Mouse (Mus musculus) left cerebral cortex, adult 9 months (tissue): ENCODE data around the gene Npm1.

Experiments
- DNase-seq, 2 experiments: peaks; one replicate each; pipeline ENCODE4 v3.0.0; 2022; ENCODE audit warnings: low spot score in 2 of 2

The Npm1 gene

GRCm38 (mm10) chr11:33162998-33163506, at the start of gene Npm1:
Npm1 (minus strand) TSS chr11:33163206.
- peak; percentile 98 to 99 for DNase-seq

GRCm38 (mm10) chr11:33207411-33207810, 44.4 kb upstream of the Npm1 start:
- no peak for DNase-seq

- no peak for DNase-seq
Observed at GRCm38 (mm10) chr11:33204966-33205365, 42.0 kb upstream of the Npm1 start.

- DNase-seq, result no peak
Observed at GRCm38 (mm10) chr11:33204329-33204705, 41.3 kb upstream of the Npm1 start.

GRCm38 (mm10) chr11:33203383-33204328, 40.6 kb upstream of the Npm1 start, which contains the start of gene Tlx3:
Tlx3 (minus strand) TSS chr11:33203589.
- no peak for DNase-seq

- no peak for DNase-seq
Observed at GRCm38 (mm10) chr11:33202972-33203371, 40.0 kb upstream of the Npm1 start.

GRCm38 (mm10) chr11:33202296-33202695, 39.3 kb upstream of the Npm1 start:
- DNase-seq, result no peak

- DNase-seq, result no peak
Observed at GRCm38 (mm10) chr11:33201626-33202010, 38.6 kb upstream of the Npm1 start.

- DNase-seq, result no peak
Observed at GRCm38 (mm10) chr11:33200764-33201625, 38.0 kb upstream of the Npm1 start.

GRCm38 (mm10) chr11:33199906-33200763, 37.1 kb upstream of the Npm1 start:
- DNase-seq, result no peak

- DNase-seq, result no peak
Observed at GRCm38 (mm10) chr11:33199117-33199514, 36.1 kb upstream of the Npm1 start.

GRCm38 (mm10) chr11:33198351-33199116, 35.5 kb upstream of the Npm1 start:
- no peak for DNase-seq

- no peak for DNase-seq
Observed at GRCm38 (mm10) chr11:33197673-33198072, 34.7 kb upstream of the Npm1 start.

- no peak for DNase-seq
Observed at GRCm38 (mm10) chr11:33197133-33197514, 34.1 kb upstream of the Npm1 start.

- DNase-seq, result no peak
Observed at GRCm38 (mm10) chr11:33196447-33197132, 33.6 kb upstream of the Npm1 start.

- no peak for DNase-seq
Observed at GRCm38 (mm10) chr11:33195531-33196446, 32.8 kb upstream of the Npm1 start.

- no peak for DNase-seq
Observed at GRCm38 (mm10) chr11:33195061-33195460, 32.1 kb upstream of the Npm1 start.

- DNase-seq, result no peak
Observed at GRCm38 (mm10) chr11:33193695-33194094, 30.7 kb upstream of the Npm1 start.

GRCm38 (mm10) chr11:33181804-33182203, 18.8 kb upstream of the Npm1 start:
- DNase-seq, result no peak
